Mouse (Mus musculus) embryonic facial prominence, embryonic 14.5 days (tissue): ENCODE results near the gene Gemin6. TPM values are rescaled to one million over a fixed set of nuclear protein-coding genes. Genes with fewer than 3 reads are reported as not detected.
"Not testable (repeated sequence)": the region's sequence is repeated elsewhere in the genome, so short reads cannot be mapped to it uniquely, and the experiment has no call there.

Source experiments
- ATAC-seq: fragments of 200-750 bp; cut with Nextera tagmentation; 2 replicates; pipeline ENCODE4 v1.8.0; 2017; ENCODE audit warnings: low read depth, moderate number of reproducible peaks, moderate TSS enrichment
- DNase-seq: peaks from one replicate; pipeline ENCODE4 v3.0.0-alpha.2; 2015; ENCODE audit warnings: low spot score
- H3K27ac ChIP-seq: fragments of 300-500 bp; sonication (generic); replicated peaks from 2 replicates; pipeline ENCODE4 v1.5.1; 2014; ENCODE audit warnings: low read depth, mild to moderate bottlenecking, low read length, moderate library complexity
- H3K27me3 ChIP-seq: fragments of 300-500 bp; sonication (generic); replicated peaks from 2 replicates; pipeline ENCODE4 v1.6.1; 2014; ENCODE audit warnings: low read length; ENCODE audit not compliant: control insufficient read depth, insufficient read depth
- H3K36me3 ChIP-seq: fragments of 300-500 bp; sonication (generic); 2 replicates; pipeline ENCODE4 v1.6.1; 2014; ENCODE audit warnings: low read length, mixed read lengths; ENCODE audit not compliant: control insufficient read depth, insufficient read depth
- H3K4me1 ChIP-seq: fragments of 300-500 bp; sonication (generic); 2 replicates; pipeline ENCODE4 v1.6.1; 2014; ENCODE audit warnings: antibody characterized with exemption, low read length; ENCODE audit not compliant: control insufficient read depth, insufficient read depth
- H3K4me2 ChIP-seq: fragments of 300-500 bp; sonication (generic); 2 replicates; pipeline ENCODE4 v1.6.1; 2014; ENCODE audit warnings: low read depth, mild to moderate bottlenecking, low read length, moderate library complexity, mixed read lengths
- H3K4me3 ChIP-seq: fragments of 300-500 bp; sonication (generic); 2 replicates; pipeline ENCODE4 v1.5.1; 2014; ENCODE audit warnings: low read depth, mild to moderate bottlenecking, low read length
- H3K9ac ChIP-seq: fragments of 300-500 bp; sonication (generic); 2 replicates; pipeline ENCODE4 v1.6.1; 2014; ENCODE audit warnings: low read depth, mild to moderate bottlenecking, low read length, moderate library complexity, mixed read lengths
- H3K9me3 ChIP-seq: fragments of 300-500 bp; sonication (generic); 2 replicates; pipeline ENCODE4 v1.6.1; 2016; ENCODE audit warnings: low read length; ENCODE audit not compliant: control insufficient read depth
- WGBS: fragments of 180-500 bp; shearing (Covaris S2); extraction: QIAGEN DNeasy Blood & Tissue Kit; methylation state at CpG from one replicate; pipeline ENCODE4 v1.1.7; 2014; 5-methylcytosine and 5-hydroxymethylcytosine counted together
- polyA plus RNA-seq: library from polyadenylated mRNA; unstranded; fragments of >200 nt; fragmentation: Nextera tagmentation; extraction: Ambion mirVana; gene quantifications from 2 replicates; pipeline ENCODE4 v1.2.1, GENCODE M21; 2014

Gene Gemin6
- polyA plus RNA-seq, 1 experiment from 2014 or later, result 34.5 TPM

GRCm38 (mm10) chr17:80241594-80241993 is 17.4 kb downstream of the Gemin6 start:
- H3K4me3 ChIP-seq, result no peak overlapping the region
- H3K9me3 ChIP-seq, result no peaks in the 10 kb centered on the region
- peaks cover 93% of the 10 kb centered on the region for H3K36me3 ChIP-seq
- H3K4me2 ChIP-seq, result no peak overlapping the region
- H3K9ac ChIP-seq, result no peak overlapping the region
- H3K27ac ChIP-seq, result no peak overlapping the region
- no peaks in the 10 kb centered on the region for H3K4me1 ChIP-seq
- no peak for DNase-seq
- ATAC-seq, result no peak
- no peaks in the 10 kb centered on the region for H3K27me3 ChIP-seq
- 92% methylated on average over 9 of the region's 9 CpGs for WGBS

GRCm38 (mm10) chr17:80243116-80243515 is 18.9 kb downstream of the Gemin6 start:
- peaks cover 97% of the 10 kb centered on the region for H3K36me3 ChIP-seq
- H3K4me2 ChIP-seq, result no peak overlapping the region
- DNase-seq (no peak), ATAC-seq (no peak)
- no peaks in the 10 kb centered on the region for H3K9me3 ChIP-seq
- no peaks in the 10 kb centered on the region for H3K27me3 ChIP-seq
- no peak overlapping the region for H3K27ac ChIP-seq
- WGBS, result 79% methylated on average over 13 of the region's 13 CpGs
- no peak overlapping the region for H3K4me3 ChIP-seq
- H3K4me1 ChIP-seq, result no peaks in the 10 kb centered on the region
- no peak overlapping the region for H3K9ac ChIP-seq

- Histone ChIP-seq H3K4me3 (no peak overlapping the region), H3K27me3 (no peaks in the 10 kb centered on the region), H3K4me1 (no peaks in the 10 kb centered on the region), H3K4me2 (no peak overlapping the region), H3K9me3 (no peaks in the 10 kb centered on the region), H3K36me3 (peaks cover 95% of the 10 kb centered on the region), H3K9ac (no peak overlapping the region), H3K27ac (no peak overlapping the region)
- WGBS, result 95% methylated on average over 10 of the region's 13 CpGs
- ATAC-seq, result no peak
- no peak for DNase-seq
Observed at GRCm38 (mm10) chr17:80252757-80253525, 28.7 kb downstream of the Gemin6 start.

GRCm38 (mm10) chr17:80254421-80254820 is 30.2 kb downstream of the Gemin6 start:
- H3K27me3 ChIP-seq, result no peaks in the 10 kb centered on the region
- peaks cover 97% of the 10 kb centered on the region for H3K36me3 ChIP-seq
- no peak overlapping the region for H3K9ac ChIP-seq
- no peak overlapping the region for H3K4me3 ChIP-seq
- 95% methylated on average over 5 of the region's 5 CpGs for WGBS
- no peak for DNase-seq
- no peaks in the 10 kb centered on the region for H3K9me3 ChIP-seq
- no peaks in the 10 kb centered on the region for H3K4me1 ChIP-seq
- no peak for ATAC-seq
- no peak overlapping the region for H3K4me2 ChIP-seq
- no peak overlapping the region for H3K27ac ChIP-seq

- Histone ChIP-seq H3K9ac (no peak overlapping the region), H3K36me3 (peaks cover 96% of the 10 kb centered on the region), H3K27ac (no peak overlapping the region), H3K4me2 (no peak overlapping the region), H3K4me3 (no peak overlapping the region), H3K27me3 (no peaks in the 10 kb centered on the region), H3K4me1 (no peaks in the 10 kb centered on the region), H3K9me3 (no peaks in the 10 kb centered on the region)
- ATAC-seq, result peak; percentile 90
- peak; percentile 68 for DNase-seq
- WGBS, result 52% methylated on average over 13 of the region's 13 CpGs
Observed at GRCm38 (mm10) chr17:80255208-80255607, 31.0 kb downstream of the Gemin6 start.

GRCm38 (mm10) chr17:80267065-80267464 is 42.8 kb downstream of the Gemin6 start:
- no peaks in the 10 kb centered on the region for H3K27me3 ChIP-seq
- WGBS, result 94% methylated on average over 4 of the region's 4 CpGs
- H3K4me2 ChIP-seq, result no peak overlapping the region
- ATAC-seq (no peak), DNase-seq (no peak)
- no peaks in the 10 kb centered on the region for H3K9me3 ChIP-seq
- H3K4me3 ChIP-seq, result no peak overlapping the region
- no peak overlapping the region for H3K9ac ChIP-seq
- H3K27ac ChIP-seq, result no peak overlapping the region
- H3K4me1 ChIP-seq, result no peaks in the 10 kb centered on the region
- H3K36me3 ChIP-seq, result peaks cover 94% of the 10 kb centered on the region

GRCm38 (mm10) chr17:80268151-80268550 is 43.9 kb downstream of the Gemin6 start:
- Histone ChIP-seq H3K4me3 (no peak overlapping the region), H3K27me3 (no peaks in the 10 kb centered on the region), H3K4me1 (no peaks in the 10 kb centered on the region), H3K9ac (no peak overlapping the region), H3K9me3 (no peaks in the 10 kb centered on the region), H3K27ac (no peak overlapping the region), H3K4me2 (no peak overlapping the region), H3K36me3 (peaks cover 95% of the 10 kb centered on the region)
- 96% methylated on average over 3 of the region's 3 CpGs for WGBS
- no peak for DNase-seq
- no peak for ATAC-seq

GRCm38 (mm10) chr17:80270622-80271021 is 46.4 kb downstream of the Gemin6 start:
- ATAC-seq, H3K4me1 ChIP-seq, H3K9ac ChIP-seq, H3K27ac ChIP-seq, H3K27me3 ChIP-seq, H3K9me3 ChIP-seq, H3K4me3 ChIP-seq, H3K4me2 ChIP-seq, DNase-seq: not testable (repeated sequence)
- 96% methylated on average over 7 of the region's 7 CpGs for WGBS
- peaks cover 96% of the 10 kb centered on the region for H3K36me3 ChIP-seq
